Mouse (Mus musculus): ENCODE measurements around the gene Eftud2. TPM values are rescaled to one million over a fixed set of nuclear protein-coding genes. Genes with fewer than 3 reads are reported as not detected.

Gene Eftud2
- polyA plus RNA-seq, 1 experiment from 2014 or later, result 250 TPM

Other genes starting within 250 kb of the Eftud2 start
- 0.40 and 1.4 TPM in 2 replicates for gene Meioc, start 217.3 kb downstream of the Eftud2 start, polyA plus RNA-seq (2014; fragmentation: Nextera tagmentation; extraction: Ambion mirVana)
- 52.7 and 55.4 TPM in 2 replicates for gene Ccdc43, start 183.2 kb downstream of the Eftud2 start, polyA plus RNA-seq (2014; fragmentation: Nextera tagmentation; extraction: Ambion mirVana)
- gene Adam11, start 119.5 kb downstream of the Eftud2 start, polyA plus RNA-seq (2014; fragmentation: Nextera tagmentation; extraction: Ambion mirVana), result 3.5 and 7.8 TPM in 2 replicates
- gene Gjc1, start 61.3 kb downstream of the Eftud2 start, polyA plus RNA-seq (2014; fragmentation: Nextera tagmentation; extraction: Ambion mirVana), result 63.0 and 69.6 TPM in 2 replicates
- gene Higd1b, start 45.1 kb downstream of the Eftud2 start, polyA plus RNA-seq (2014; fragmentation: Nextera tagmentation; extraction: Ambion mirVana), result 0.44 TPM in 1 of 2 replicates, not detected in the other
- gene Ccdc103, start 219 bp upstream of the Eftud2 start, polyA plus RNA-seq (2014; fragmentation: Nextera tagmentation; extraction: Ambion mirVana), result 1.1 and 1.8 TPM in 2 replicates
- gene Fam187a, start 4.2 kb upstream of the Eftud2 start, polyA plus RNA-seq (2014; fragmentation: Nextera tagmentation; extraction: Ambion mirVana), result not detected in 2 replicates
- gene Gfap, start 19.9 kb upstream of the Eftud2 start, polyA plus RNA-seq (2014; fragmentation: Nextera tagmentation; extraction: Ambion mirVana), result 0.29 and 0.31 TPM in 2 replicates
- gene Kif18b, start 44.1 kb upstream of the Eftud2 start, polyA plus RNA-seq (2014; fragmentation: Nextera tagmentation; extraction: Ambion mirVana), result 8.3 and 13.0 TPM in 2 replicates
- 6.7 and 8.3 TPM in 2 replicates for gene C1ql1, start 65.7 kb upstream of the Eftud2 start, polyA plus RNA-seq (2014; fragmentation: Nextera tagmentation; extraction: Ambion mirVana)
- gene Nmt1, start 147.2 kb upstream of the Eftud2 start, polyA plus RNA-seq (2014; fragmentation: Nextera tagmentation; extraction: Ambion mirVana), result 54.7 and 63.6 TPM in 2 replicates
- 225 and 229 TPM in 2 replicates for gene Dcakd, start 147.3 kb upstream of the Eftud2 start, polyA plus RNA-seq (2014; fragmentation: Nextera tagmentation; extraction: Ambion mirVana)
- gene Plcd3, start 220.7 kb upstream of the Eftud2 start, polyA plus RNA-seq (2014; fragmentation: Nextera tagmentation; extraction: Ambion mirVana), result 3.2 and 4.4 TPM in 2 replicates
- 15.8 and 16.9 TPM in 2 replicates for gene Acbd4, start 220.7 kb upstream of the Eftud2 start, polyA plus RNA-seq (2014; fragmentation: Nextera tagmentation; extraction: Ambion mirVana)
- 7.1 and 8.9 TPM in 2 replicates for gene Hexim1, start 235.2 kb upstream of the Eftud2 start, polyA plus RNA-seq (2014; fragmentation: Nextera tagmentation; extraction: Ambion mirVana)